Mouse (Mus musculus) naive thymus-derived CD4-positive, alpha-beta T cell, adult 2 months (primary cell): ENCODE measurements around the gene Dhx29.
A peak's percentile ranks its signal among the peaks of the same experiment; 100 is the strongest.

Experiments
- DNase-seq: peaks from one replicate; pipeline ENCODE4 v3.0.0-alpha.2; 2011; ENCODE audit warnings: low read depth

Dhx29 gene

GRCm38 (mm10) chr13:112987532-112987943 is 60.3 kb downstream of the Dhx29 start, which contains the start of gene Ccno:
Gene Ccno, plus strand, starts transcription at chr13:112987802.
- peak; percentile 96 for DNase-seq

- DNase-seq: no peak
Measured at GRCm38 (mm10) chr13:112987991-112988390, 60.7 kb downstream of the Dhx29 start.

GRCm38 (mm10) chr13:112988866-112989265 is 61.6 kb downstream of the Dhx29 start:
- DNase-seq: peak; percentile 49

GRCm38 (mm10) chr13:112989541-112989940 is 62.3 kb downstream of the Dhx29 start:
- DNase-seq: no peak

- no peak for DNase-seq
Measured at GRCm38 (mm10) chr13:112990346-112990745, 63.1 kb downstream of the Dhx29 start.

- peak; percentile 56 for DNase-seq
Measured at GRCm38 (mm10) chr13:112993531-112994152, 66.4 kb downstream of the Dhx29 start, which contains the start of gene Mcidas. Gene Mcidas, plus strand, starts transcription at chr13:112993845.

- DNase-seq: peak; percentile 86
Measured at GRCm38 (mm10) chr13:112994191-112994590, 66.9 kb downstream of the Dhx29 start.

GRCm38 (mm10) chr13:112996407-112996806 is 69.2 kb downstream of the Dhx29 start:
- no peak for DNase-seq

- no peak for DNase-seq
Measured at GRCm38 (mm10) chr13:112997369-112997768, 70.1 kb downstream of the Dhx29 start.

GRCm38 (mm10) chr13:112998427-112999201 is 71.4 kb downstream of the Dhx29 start:
- DNase-seq: peak; percentile 47

- DNase-seq: no peak
Measured at GRCm38 (mm10) chr13:113000090-113000489, 72.8 kb downstream of the Dhx29 start.

GRCm38 (mm10) chr13:113000576-113001318 is 73.5 kb downstream of the Dhx29 start:
- DNase-seq: no peak

- no peak for DNase-seq
Measured at GRCm38 (mm10) chr13:113012683-113013082, 85.4 kb downstream of the Dhx29 start.

- peak; percentile 88 for DNase-seq
Measured at GRCm38 (mm10) chr13:113013174-113013953, 86.1 kb downstream of the Dhx29 start.
